Mouse (Mus musculus): Measurements from ENCODE around the gene Krtap3-1.

Gene Krtap3-1

DNA sequence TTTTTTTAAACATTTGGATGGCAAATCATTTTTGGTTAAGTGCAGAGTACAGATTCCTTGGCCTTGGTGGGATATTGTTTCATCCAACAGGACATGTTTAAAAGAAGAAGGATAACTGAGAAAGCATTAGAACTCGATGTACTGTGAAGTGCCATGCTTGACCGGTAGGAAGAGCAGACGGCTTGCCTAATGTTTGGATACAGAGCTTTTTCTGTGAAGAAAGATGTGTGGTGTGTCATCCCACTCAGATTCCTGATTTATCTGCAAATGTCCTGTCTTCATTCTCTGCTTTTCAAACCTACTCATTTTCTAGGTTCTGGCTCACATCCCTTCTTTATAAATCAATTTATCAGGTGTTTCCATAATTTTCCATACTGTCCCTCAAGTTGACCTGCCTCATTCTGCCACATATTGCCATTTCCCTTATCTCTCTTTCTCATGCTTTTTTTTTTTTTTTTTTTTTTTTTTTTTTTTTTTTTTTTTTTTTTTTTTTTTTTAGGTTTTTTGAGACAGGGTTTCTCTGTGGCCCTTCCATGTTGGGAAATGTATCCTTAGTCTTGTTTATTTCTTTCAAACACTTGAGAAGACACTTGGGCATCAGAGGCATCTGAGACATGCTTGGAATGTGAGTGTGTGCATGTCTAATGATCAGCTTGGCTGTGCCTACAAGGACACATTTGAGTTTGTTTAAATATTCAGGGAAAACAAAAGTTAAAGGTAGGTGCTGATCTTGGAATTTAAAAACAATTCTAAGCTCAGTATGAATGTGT, 8.3 kb downstream of the Krtap3-1 start:
- TF ChIP-seq GATA4 (IDR thresholded peaks at IDR 0.05; ENCODE audit: insufficient replicate concordance, low read length) = no peak

GRCm38 (mm10) chr11:99556753-99557152, 9.7 kb downstream of the Krtap3-1 start, which contains the start of gene Krtap3-2:
Gene Krtap3-2 (minus strand): TSS chr11:99556853.
- no peak for TF ChIP-seq GATA4 (IDR thresholded peaks at IDR 0.05; ENCODE audit: insufficient replicate concordance, low read length)

- no peak for TF ChIP-seq GATA4 (IDR thresholded peaks at IDR 0.05; ENCODE audit: insufficient replicate concordance, low read length)
Observed at GRCm38 (mm10) chr11:99556195-99556594, 10.2 kb downstream of the Krtap3-1 start.

- no peak for TF ChIP-seq GATA4 (IDR thresholded peaks at IDR 0.05; ENCODE audit: insufficient replicate concordance, low read length)
Observed at GRCm38 (mm10) chr11:99550765-99551164, 15.7 kb downstream of the Krtap3-1 start, which contains the start of gene Krtap3-3. Gene Krtap3-3 (minus strand): TSS chr11:99550865.

GRCm38 (mm10) chr11:99547892-99548291, 18.5 kb downstream of the Krtap3-1 start:
- no peak for TF ChIP-seq GATA4 (IDR thresholded peaks at IDR 0.05; ENCODE audit: insufficient replicate concordance, low read length)

DNA sequence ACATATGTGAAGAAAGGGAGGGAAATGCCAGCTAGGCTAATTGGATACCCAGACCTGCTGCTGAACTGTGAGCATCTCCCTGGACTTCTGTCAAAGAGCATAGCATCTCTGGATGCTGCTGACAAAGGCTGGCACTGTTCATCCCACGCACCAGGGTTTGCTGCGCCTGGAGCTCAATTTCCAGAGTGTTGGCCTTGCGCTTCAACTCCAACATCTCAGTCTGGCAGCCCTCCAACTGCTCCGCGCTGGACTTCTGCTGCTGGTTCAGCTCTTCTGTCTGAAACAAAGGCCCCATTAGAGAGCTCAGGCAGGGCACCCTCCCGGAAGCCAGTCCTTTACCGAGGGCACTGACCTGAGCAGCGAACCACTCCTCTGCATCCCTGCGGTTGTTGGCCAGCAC, 26.7 kb downstream of the Krtap3-1 start:
- no peak for TF ChIP-seq GATA4 (IDR thresholded peaks at IDR 0.05; ENCODE audit: insufficient replicate concordance, low read length)

- no peak for TF ChIP-seq GATA4 (IDR thresholded peaks at IDR 0.05; ENCODE audit: insufficient replicate concordance, low read length)
Observed at GRCm38 (mm10) chr11:99521288-99521860, 45.1 kb downstream of the Krtap3-1 start, which contains the start of gene Krt39. Gene Krt39 (minus strand): TSS chr11:99521338.
